Mouse (Mus musculus): ENCODE data around the gene Traf7. TPM values are rescaled to one million over a fixed set of nuclear protein-coding genes. Genes with fewer than 3 reads are reported as not detected.

Traf7 gene
- total and polyA plus RNA-seq, 3 experiments = 121 to 261 TPM; not detected in 1

DNA sequence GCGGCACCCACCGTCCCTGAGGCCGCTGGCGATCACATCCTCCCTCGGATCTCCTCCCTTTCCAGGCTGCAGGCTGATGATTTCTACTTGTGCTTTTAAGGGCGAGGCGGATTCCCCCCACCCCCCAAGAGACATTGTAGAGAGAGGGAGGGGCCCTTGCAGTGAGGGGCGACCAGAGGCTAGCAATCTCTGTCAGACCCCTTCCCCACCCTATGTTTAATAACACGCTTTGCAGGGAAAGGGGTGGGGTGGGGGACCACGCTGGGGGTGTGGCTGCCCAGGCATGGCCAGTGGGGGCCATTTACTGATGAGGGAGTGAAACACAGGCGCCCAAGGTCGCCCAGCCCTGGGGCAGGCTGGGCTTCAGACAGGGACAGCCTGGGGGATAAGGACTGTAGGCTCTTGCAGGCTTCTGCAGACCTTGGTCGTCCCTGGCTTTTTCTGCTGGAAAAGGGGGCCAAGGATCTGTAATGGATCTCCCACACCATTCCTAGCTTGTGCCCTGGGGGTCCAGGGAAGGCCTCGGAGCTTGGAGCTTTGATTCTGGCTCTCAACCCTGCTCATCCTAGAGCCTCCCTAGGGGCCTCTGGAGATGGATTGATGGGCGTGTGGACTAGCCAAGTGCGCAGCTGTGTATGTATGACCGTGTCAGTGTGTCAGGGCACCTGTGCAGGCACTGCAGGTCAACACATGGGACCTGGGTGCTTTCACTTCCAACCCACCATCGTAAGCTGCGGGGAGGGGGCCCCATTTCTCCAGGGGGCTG is 38.3 kb downstream of the Traf7 start:
- peaks cover 6 to 25% of the 10 kb centered on the region in 2 experiments for H3K27me3 ChIP-seq (ENCODE audit: control insufficient read depth in 1 of 2, insufficient read depth in 2 of 2, low read length in 2 of 2)
- no peak for TF ChIP-seq MXI1 (IDR thresholded peaks at IDR 0.05; ENCODE audit: low read depth, low read length)
- no peak for TF ChIP-seq POLR2AphosphoS5 (IDR thresholded peaks at IDR 0.05; ENCODE audit: borderline replicate concordance, low read depth, low read length)
- TF ChIP-seq RCOR1 (IDR thresholded peaks at IDR 0.05; ENCODE audit: low read depth, low read length) = no peak
- TF ChIP-seq USF2 (IDR thresholded peaks at IDR 0.05; ENCODE audit: borderline replicate concordance in 1 of 2, insufficient read depth in 1 of 2, low read depth in 1 of 2, low read length in 2 of 2) = no peak
- no peak for TF ChIP-seq ZC3H11A (IDR thresholded peaks at IDR 0.05; ENCODE audit: low read depth, low read length)
- no peak for TF ChIP-seq TAL1 (IDR thresholded peaks at IDR 0.05; ENCODE audit: low read length)
- no peaks in the 10 kb centered on the region for H3K79me2 ChIP-seq (ENCODE audit: control insufficient read depth, insufficient read depth, low read length, poor library complexity)
- no peaks in the 10 kb centered on the region for H3K4me1 ChIP-seq (ENCODE audit: control insufficient read depth in 1 of 2, insufficient read depth in 2 of 2, low read length in 2 of 2)
- H3K27ac ChIP-seq (ENCODE audit: control insufficient read depth, low read depth, low read length) = no peak overlapping the region
- H3K36me3 ChIP-seq (ENCODE audit: control insufficient read depth in 1 of 2, insufficient read depth in 2 of 2, low read length in 2 of 2) = no peaks in the 10 kb centered on the region
- H3K9me3 ChIP-seq (replicated peaks; ENCODE audit: insufficient read depth, low read length) = no peaks in the 10 kb centered on the region
- H3K9ac ChIP-seq (ENCODE audit: control insufficient read depth, low read depth, low read length, poor library complexity, severe bottlenecking) = no peak overlapping the region
- no peak overlapping the region for H3K4me3 ChIP-seq (ENCODE audit: control insufficient read depth in 1 of 2, insufficient read depth in 1 of 2, low read depth in 2 of 2, low read length in 2 of 2)
- no peak for DNase-seq (ENCODE audit: low read depth, low spot score)

DNA sequence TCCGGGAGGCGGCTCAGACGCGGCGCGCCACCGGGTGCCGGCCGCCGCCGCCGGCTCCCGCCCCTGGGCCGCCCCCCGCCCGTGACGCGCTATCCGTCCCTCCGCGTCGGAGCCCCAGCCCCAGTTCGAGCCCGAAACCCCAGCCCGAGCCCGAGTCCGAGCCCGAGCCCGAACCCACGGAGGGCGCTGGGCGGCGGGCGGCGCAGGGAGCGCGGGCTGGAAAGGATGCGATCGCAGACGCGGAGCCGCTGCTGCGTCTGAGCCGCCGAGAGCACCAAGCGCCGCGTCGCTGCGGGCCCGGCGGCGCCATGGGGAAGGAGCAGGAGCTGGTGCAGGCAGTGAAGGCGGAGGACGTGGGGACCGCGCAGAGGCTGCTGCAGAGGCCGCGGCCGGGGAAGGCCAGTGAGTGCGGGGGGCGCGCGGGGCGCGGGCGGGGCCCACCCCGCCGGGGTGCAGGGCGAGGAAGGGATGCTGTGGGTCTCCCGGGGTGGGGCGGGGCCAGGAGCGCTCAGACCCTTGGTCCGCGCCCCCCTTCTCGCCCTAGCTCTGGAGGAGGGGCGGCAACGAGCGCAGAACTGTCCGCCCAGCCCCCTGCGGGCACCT is 39.0 kb downstream of the Traf7 start:
- no peak overlapping the region for H3K9ac ChIP-seq (ENCODE audit: control insufficient read depth, low read depth, low read length, poor library complexity, severe bottlenecking)

DNA sequence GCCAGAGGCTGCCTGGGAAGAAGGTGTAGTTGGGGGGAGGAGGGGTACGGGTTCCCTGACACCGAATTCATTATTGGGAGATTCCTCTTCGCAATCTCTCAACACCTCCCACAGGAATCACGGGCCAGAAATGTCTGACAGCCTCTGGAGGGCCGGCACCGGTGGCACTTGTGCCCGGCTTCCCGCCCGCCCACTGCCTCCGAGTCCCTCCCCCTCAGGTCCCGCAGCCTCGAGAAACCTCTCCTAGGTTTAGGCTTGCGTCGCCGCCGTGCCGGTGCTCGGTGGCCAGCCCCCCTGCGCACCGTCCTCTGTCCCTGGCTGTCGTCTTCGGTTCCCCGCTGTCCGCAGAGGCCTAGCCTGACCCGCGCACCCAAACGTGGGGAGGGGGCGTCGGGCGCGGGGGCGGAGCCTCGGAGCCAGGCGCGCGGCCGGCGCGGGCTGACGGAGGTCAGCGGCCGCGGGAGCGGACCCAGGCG is 39.5 kb downstream of the Traf7 start, which contains the start of gene Caskin1:
Gene Caskin1, plus strand, starts transcription at position 416 of the 476 bp plus-strand sequence.
- H3K4me3 ChIP-seq (ENCODE audit: control insufficient read depth in 1 of 2, insufficient read depth in 1 of 2, low read depth in 2 of 2, low read length in 2 of 2) = no peak within 1 kb of the TSS
- H3K79me2 ChIP-seq (ENCODE audit: control insufficient read depth, insufficient read depth, low read length, poor library complexity) = no peaks in the 10 kb centered on the region
- peaks cover 6 to 25% of the 10 kb centered on the region in 2 experiments for H3K27me3 ChIP-seq (ENCODE audit: control insufficient read depth in 1 of 2, insufficient read depth in 2 of 2, low read length in 2 of 2)
- H3K9ac ChIP-seq (ENCODE audit: control insufficient read depth, low read depth, low read length, poor library complexity, severe bottlenecking) = no peak within 1 kb of the TSS
- H3K4me1 ChIP-seq (ENCODE audit: control insufficient read depth in 1 of 2, insufficient read depth in 2 of 2, low read length in 2 of 2) = no peaks in the 10 kb centered on the region
- DNase-seq (ENCODE audit: low read depth, low spot score) = no peak
- no peaks in the 10 kb centered on the region for H3K36me3 ChIP-seq (ENCODE audit: control insufficient read depth in 1 of 2, insufficient read depth in 2 of 2, low read length in 2 of 2)
- no peak within 1 kb of the TSS for H3K27ac ChIP-seq (ENCODE audit: control insufficient read depth, low read depth, low read length)
- H3K9me3 ChIP-seq (replicated peaks; ENCODE audit: insufficient read depth, low read length) = no peaks in the 10 kb centered on the region
- TF ChIP-seq NELFE (IDR thresholded peaks at IDR 0.05; ENCODE audit: low read depth, low read length) = no peak
- no peak for TF ChIP-seq CHD1 (IDR thresholded peaks at IDR 0.05; ENCODE audit: low read depth, low read length)
- TF ChIP-seq TBP (IDR thresholded peaks at IDR 0.05; ENCODE audit: low read depth, low read length) = no peak
- TF ChIP-seq ZMIZ1 (IDR thresholded peaks at IDR 0.05; ENCODE audit: low read depth, low read length) = no peak
- TF ChIP-seq BHLHE40 (IDR thresholded peaks at IDR 0.05; ENCODE audit: borderline replicate concordance, low read depth, low read length) = no peak
- no peak for TF ChIP-seq MAZ (IDR thresholded peaks at IDR 0.05; ENCODE audit: low read depth, low read length)
- TF ChIP-seq GABPA (IDR thresholded peaks at IDR 0.05; ENCODE audit: low read depth, low read length) = no peak
- TF ChIP-seq MYC (IDR thresholded peaks at IDR 0.05; ENCODE audit: low read depth, low read length) = no peak
- no peak for TF ChIP-seq CHD2 (IDR thresholded peaks at IDR 0.05; ENCODE audit: low read length)
- no peak for TF ChIP-seq CTCF (IDR thresholded peaks at IDR 0.05 in 2 of 3, conservative IDR thresholded peaks at IDR 0.05 in 1 of 3; ENCODE audit: control insufficient read depth in 1 of 3, insufficient read depth in 1 of 3, low read depth in 2 of 3, low read length in 3 of 3, poor library complexity in 1 of 3, severe bottlenecking in 1 of 3)
- no peak for TF ChIP-seq MAX (IDR thresholded peaks at IDR 0.05; ENCODE audit: low read length)
- no peak for TF ChIP-seq MAFK (IDR thresholded peaks at IDR 0.05; ENCODE audit: borderline replicate concordance, low read depth, low read length)
- TF ChIP-seq RCOR1 (IDR thresholded peaks at IDR 0.05; ENCODE audit: low read depth, low read length) = no peak
- TF ChIP-seq MYB (IDR thresholded peaks at IDR 0.05; ENCODE audit: low read depth, low read length) = no peak
- TF ChIP-seq USF2 (IDR thresholded peaks at IDR 0.05; ENCODE audit: borderline replicate concordance in 1 of 2, insufficient read depth in 1 of 2, low read depth in 1 of 2, low read length in 2 of 2) = no peak
- TF ChIP-seq ELF1 (IDR thresholded peaks at IDR 0.05; ENCODE audit: low read depth, low read length) = no peak
- TF ChIP-seq GATA1 (IDR thresholded peaks at IDR 0.05; ENCODE audit: low read depth, low read length) = no peak

More for the DNA sequence above, 39.0 kb downstream of the Traf7 start:
- Histone ChIP-seq H3K4me1 (ENCODE audit: control insufficient read depth in 1 of 2, insufficient read depth in 2 of 2, low read length in 2 of 2) (no peaks in the 10 kb centered on the region), H3K27me3 (ENCODE audit: control insufficient read depth in 1 of 2, insufficient read depth in 2 of 2, low read length in 2 of 2) (peaks cover 6 to 25% of the 10 kb centered on the region in 2 experiments), H3K4me3 (ENCODE audit: control insufficient read depth in 1 of 2, insufficient read depth in 1 of 2, low read depth in 2 of 2, low read length in 2 of 2) (no peak overlapping the region), H3K36me3 (ENCODE audit: control insufficient read depth in 1 of 2, insufficient read depth in 2 of 2, low read length in 2 of 2) (no peaks in the 10 kb centered on the region), H3K9me3 (replicated peaks; ENCODE audit: insufficient read depth, low read length) (no peaks in the 10 kb centered on the region), H3K27ac (ENCODE audit: control insufficient read depth, low read depth, low read length) (no peak overlapping the region), H3K79me2 (ENCODE audit: control insufficient read depth, insufficient read depth, low read length, poor library complexity) (no peaks in the 10 kb centered on the region)
- TF ChIP-seq ZNF384 (IDR thresholded peaks at IDR 0.05; ENCODE audit: low read depth, low read length) = no peak
- no peak for TF ChIP-seq TAL1 (IDR thresholded peaks at IDR 0.05; ENCODE audit: low read length)
- TF ChIP-seq KAT2A (conservative IDR thresholded peaks at IDR 0.05; ENCODE audit: low read depth, low read length) = no peak
- no peak for TF ChIP-seq POLR2AphosphoS2 (IDR thresholded peaks at IDR 0.05; ENCODE audit: low read length)
- TF ChIP-seq POLR2AphosphoS5 (IDR thresholded peaks at IDR 0.05; ENCODE audit: borderline replicate concordance, low read depth, low read length) = no peak
- TF ChIP-seq NRF1 (IDR thresholded peaks at IDR 0.05; ENCODE audit: insufficient read depth, low read depth, low read length, poor library complexity, severe bottlenecking) = no peak
- TF ChIP-seq MAX (IDR thresholded peaks at IDR 0.05; ENCODE audit: low read length) = no peak
- TF ChIP-seq CTCF (IDR thresholded peaks at IDR 0.05 in 2 of 3, conservative IDR thresholded peaks at IDR 0.05 in 1 of 3; ENCODE audit: control insufficient read depth in 1 of 3, insufficient read depth in 1 of 3, low read depth in 2 of 3, low read length in 3 of 3, poor library complexity in 1 of 3, severe bottlenecking in 1 of 3) = no peak
- DNase-seq (ENCODE audit: low read depth, low spot score) = no peak
